Mouse (Mus musculus): ENCODE measurements around the gene Gm3336. TPM values are rescaled to one million over a fixed set of nuclear protein-coding genes. Genes with fewer than 3 reads are reported as not detected.

Gene Gm3336
- total and polyA plus RNA-seq, 3 experiments: 0.25 to 0.49 TPM; not detected in 1

GRCm38 (mm10) chr8:70758308-70758615 lies 39.9 kb downstream of the Gm3336 start:
- Histone ChIP-seq H3K4me1 (ENCODE audit: control insufficient read depth in 1 of 2, insufficient read depth in 2 of 2) (peaks cover 8 to 46% of the 10 kb centered on the region in 2 experiments), H3K27ac (ENCODE audit: insufficient read depth, low read depth) (no peak overlapping the region), H3K4me3 (replicated peaks in 1 of 3; ENCODE audit: low read depth in 2 of 3, low read length in 2 of 3, poor library complexity in 1 of 3) (no peak overlapping the region), H3K79me2 (replicated peaks; ENCODE audit: control insufficient read depth, extremely low read depth, insufficient read depth, poor library complexity, severe bottlenecking) (no peaks in the 10 kb centered on the region), H3K27me3 (replicated peaks) (no peaks in the 10 kb centered on the region), H3K36me3 (replicated peaks in 1 of 2; ENCODE audit: control insufficient read depth in 1 of 2, insufficient read depth in 1 of 2, low read length in 1 of 2) (peaks cover 20 to 49% of the 10 kb centered on the region in 2 experiments), H3K9ac (ENCODE audit: insufficient read depth, low read depth) (no peak overlapping the region), H3K4me2 (ENCODE audit: insufficient read depth, low read depth, poor library complexity, severe bottlenecking) (no peak overlapping the region), H3K9me3 (replicated peaks; ENCODE audit: low read length) (no peaks in the 10 kb centered on the region)
- TF ChIP-seq RAD21 (IDR thresholded peaks at IDR 0.05; ENCODE audit: low read depth, low read length) (no peak), TBP (conservative IDR thresholded peaks at IDR 0.05; ENCODE audit: low read depth, low read length) (no peak), CHD1 (IDR thresholded peaks at IDR 0.05; ENCODE audit: low read depth, low read length) (no peak), ZC3H11A (IDR thresholded peaks at IDR 0.05; ENCODE audit: low read depth, low read length) (no peak), IRF4 (IDR thresholded peaks at IDR 0.05; ENCODE audit: low read depth, low read length) (no peak), KAT2A (IDR thresholded peaks at IDR 0.05; ENCODE audit: insufficient replicate concordance, low read length) (no peak), ZMIZ1 (IDR thresholded peaks at IDR 0.05; ENCODE audit: low read depth, low read length) (no peak), ELF1 (IDR thresholded peaks at IDR 0.05; ENCODE audit: low read depth, low read length) (no peak), MAX (IDR thresholded peaks at IDR 0.05; ENCODE audit: low read length) (no peak), MAZ (IDR thresholded peaks at IDR 0.05; ENCODE audit: low read depth, low read length) (no peak), CTCF (conservative IDR thresholded peaks at IDR 0.05 in 1 of 2, IDR thresholded peaks at IDR 0.05 in 1 of 2; ENCODE audit: low read depth in 2 of 2, low read length in 2 of 2) (no peak), MAFK (IDR thresholded peaks at IDR 0.05; ENCODE audit: insufficient replicate concordance, low read length) (no peak)
- dilution Hi-C loops (cut with MboI; ENCODE audit: extremely low pct_ligation_motif_present, extremely low pct_unique_long_range_greater_than_20kb, low sequenced_read_pairs): no loop called here
- no peak for DNase-seq (ENCODE audit: extremely low read depth)
- in situ Hi-C loops (cut with MboI; ENCODE audit: low pct_ligation_motif_present, low pct_unique_long_range_greater_than_20kb, low sequenced_read_pairs): no loop called here

GRCm38 (mm10) chr8:70758616-70759561 lies 40.5 kb downstream of the Gm3336 start:
- no peak overlapping the region for H3K4me2 ChIP-seq (ENCODE audit: insufficient read depth, low read depth, poor library complexity, severe bottlenecking)
- no peak for DNase-seq (ENCODE audit: extremely low read depth)
- dilution Hi-C loops (cut with MboI; ENCODE audit: extremely low pct_ligation_motif_present, extremely low pct_unique_long_range_greater_than_20kb, low sequenced_read_pairs) (no loop called here), in situ Hi-C loops (cut with MboI; ENCODE audit: low pct_ligation_motif_present, low pct_unique_long_range_greater_than_20kb, low sequenced_read_pairs) (no loop called here)
- H3K27me3 ChIP-seq (replicated peaks): no peaks in the 10 kb centered on the region
- no peaks in the 10 kb centered on the region for H3K9me3 ChIP-seq (replicated peaks; ENCODE audit: low read length)
- H3K36me3 ChIP-seq (replicated peaks in 1 of 2; ENCODE audit: control insufficient read depth in 1 of 2, insufficient read depth in 1 of 2, low read length in 1 of 2): peaks cover 24 to 55% of the 10 kb centered on the region in 2 experiments
- peaks cover 8 to 45% of the 10 kb centered on the region in 2 experiments for H3K4me1 ChIP-seq (ENCODE audit: control insufficient read depth in 1 of 2, insufficient read depth in 2 of 2)
- no peaks in the 10 kb centered on the region for H3K79me2 ChIP-seq (replicated peaks; ENCODE audit: control insufficient read depth, extremely low read depth, insufficient read depth, poor library complexity, severe bottlenecking)
- H3K9ac ChIP-seq (ENCODE audit: insufficient read depth, low read depth): no peak overlapping the region
- no peak overlapping the region for H3K4me3 ChIP-seq (replicated peaks in 1 of 3; ENCODE audit: low read depth in 2 of 3, low read length in 2 of 3, poor library complexity in 1 of 3)
- H3K27ac ChIP-seq (ENCODE audit: insufficient read depth, low read depth): no peak overlapping the region
- TF ChIP-seq TBP (conservative IDR thresholded peaks at IDR 0.05; ENCODE audit: low read depth, low read length): no peak
- no peak for TF ChIP-seq CHD2 (IDR thresholded peaks at IDR 0.05; ENCODE audit: low read length)
- TF ChIP-seq USF1 (IDR thresholded peaks at IDR 0.05; ENCODE audit: low read depth, low read length): no peak
- no peak for TF ChIP-seq TCF12 (IDR thresholded peaks at IDR 0.05; ENCODE audit: low read depth, low read length)
- no peak for TF ChIP-seq JUN (IDR thresholded peaks at IDR 0.05; ENCODE audit: insufficient read depth, low read depth, low read length)
- TF ChIP-seq ELF1 (IDR thresholded peaks at IDR 0.05; ENCODE audit: low read depth, low read length): no peak
- no peak for TF ChIP-seq NELFE (IDR thresholded peaks at IDR 0.05; ENCODE audit: low read depth, low read length)
- no peak for TF ChIP-seq POLR2AphosphoS2 (IDR thresholded peaks at IDR 0.05; ENCODE audit: low read depth, low read length)
- no peak for TF ChIP-seq E2F4 (IDR thresholded peaks at IDR 0.05; ENCODE audit: insufficient replicate concordance, low read depth, low read length)
- TF ChIP-seq ZKSCAN1 (IDR thresholded peaks at IDR 0.05; ENCODE audit: borderline replicate concordance, low read depth, low read length): no peak
- no peak for TF ChIP-seq ZNF384 (IDR thresholded peaks at IDR 0.05; ENCODE audit: low read depth, low read length)
- no peak for TF ChIP-seq MYC (IDR thresholded peaks at IDR 0.05; ENCODE audit: low read depth, low read length)
- no peak for TF ChIP-seq EP300 (IDR thresholded peaks at IDR 0.05; ENCODE audit: low read length)
- TF ChIP-seq GABPA (IDR thresholded peaks at IDR 0.05; ENCODE audit: insufficient replicate concordance, low read depth, low read length): no peak
- no peak for TF ChIP-seq NRF1 (IDR thresholded peaks at IDR 0.05; ENCODE audit: low read depth, low read length)
- TF ChIP-seq HCFC1 (IDR thresholded peaks at IDR 0.05; ENCODE audit: low read depth, low read length): no peak

All from CH12.LX (cell line).